Mouse (Mus musculus) CH12.LX (cell line): ENCODE results near the gene Akap2. TPM values are rescaled to one million over a fixed set of nuclear protein-coding genes. Genes with fewer than 3 reads are reported as not detected.

Experiments
- DNase-seq: peaks from one replicate; pipeline ENCODE4 v3.0.0-alpha.2; 2013; ENCODE audit errors: extremely low read depth
- H3K27ac ChIP-seq: 2 replicates; pipeline ENCODE4 v1.5.1; 2012; ENCODE audit warnings: low read depth, mild to moderate bottlenecking, control low read depth, moderate library complexity; ENCODE audit not compliant: insufficient read depth
- H3K27me3 ChIP-seq: replicated peaks from 2 replicates; pipeline ENCODE3; 2012; ENCODE audit warnings: inconsistent platforms
- H3K36me3 ChIP-seq, 2 experiments: replicated peaks in 1 of 2; 2 replicates each; pipeline versions ENCODE3 to v1.6.1; 2012; ENCODE audit warnings: inconsistent platforms in 1 of 2, low read length in 1 of 2, mild to moderate bottlenecking in 1 of 2, mixed read lengths in 1 of 2, moderate library complexity in 1 of 2; ENCODE audit not compliant: control insufficient read depth in 1 of 2, insufficient read depth in 1 of 2
- H3K4me1 ChIP-seq, 2 experiments: 2 replicates each; pipeline ENCODE4 v1.6.1; 2012; ENCODE audit warnings: inconsistent platforms in 1 of 2, moderate library complexity in 1 of 2; ENCODE audit not compliant: insufficient read depth in 2 of 2, control insufficient read depth in 1 of 2
- H3K4me2 ChIP-seq: 2 replicates; pipeline ENCODE4 v1.6.1; 2012; ENCODE audit warnings: low read depth, mild to moderate bottlenecking, control low read depth; ENCODE audit not compliant: poor library complexity, insufficient read depth, severe bottlenecking
- H3K4me3 ChIP-seq, 3 experiments: fragments of 150-350 bp in 1 of 3; sonication (generic) in 1 of 3; replicated peaks in 1 of 3; 2 replicates each; pipeline versions ENCODE3 to v1.5.1; 2011 to 2012; ENCODE audit warnings: low read depth in 2 of 3, low read length in 2 of 3, mild to moderate bottlenecking in 2 of 3, moderate library complexity in 2 of 3, control low read depth in 1 of 3, improper control_type of control experiment in 1 of 3, inconsistent platforms in 1 of 3, mixed read lengths in 1 of 3; ENCODE audit not compliant: poor library complexity in 1 of 3
- H3K79me2 ChIP-seq: replicated peaks from 2 replicates; pipeline ENCODE4 v1.6.1; 2012; ENCODE audit warnings: mild to moderate bottlenecking, moderate library complexity; ENCODE audit not compliant: control insufficient read depth, poor library complexity, insufficient read depth, severe bottlenecking; ENCODE audit errors: extremely low read depth
- H3K9ac ChIP-seq: 2 replicates; pipeline ENCODE4 v1.6.1; 2012; ENCODE audit warnings: low read depth, mild to moderate bottlenecking, control low read depth, moderate library complexity; ENCODE audit not compliant: insufficient read depth
- H3K9me3 ChIP-seq: replicated peaks from 2 replicates; pipeline ENCODE3; 2012; ENCODE audit warnings: low read length, inconsistent platforms, mixed read lengths
- BHLHE40 ChIP-seq: IDR thresholded peaks from 2 replicates; pipeline ENCODE4 v1.6.1; 2011; ENCODE audit warnings: mild to moderate bottlenecking, low read depth, low read length, improper control_type of control experiment
- CHD2 ChIP-seq: IDR thresholded peaks from 2 replicates; pipeline ENCODE4 v1.6.1; 2011; ENCODE audit warnings: low read length, improper control_type of control experiment
- CTCF ChIP-seq, 2 experiments: IDR thresholded peaks in 1 of 2; conservative IDR thresholded peaks in 1 of 2; 2 replicates each; pipeline ENCODE4 v1.5.1; 2011 to 2012; ENCODE audit warnings: low read depth in 2 of 2, low read length in 2 of 2, improper control_type of control experiment in 1 of 2, inconsistent platforms in 1 of 2, mild to moderate bottlenecking in 1 of 2, moderate library complexity in 1 of 2
- E2F4 ChIP-seq: IDR thresholded peaks from 2 replicates; pipeline ENCODE4 v1.6.1; 2011; ENCODE audit warnings: low read depth, low read length, improper control_type of control experiment; ENCODE audit not compliant: insufficient replicate concordance
- ELF1 ChIP-seq: IDR thresholded peaks from 2 replicates; pipeline ENCODE4 v1.6.1; 2014; ENCODE audit warnings: low read depth, mild to moderate bottlenecking, inconsistent platforms, low read length, improper control_type of control experiment
- ETS1 ChIP-seq: conservative IDR thresholded peaks from 2 replicates; pipeline ENCODE4 v1.6.1; 2012; ENCODE audit warnings: low read depth, mild to moderate bottlenecking, inconsistent platforms, low read length, improper control_type of control experiment, moderate library complexity
- GABPA ChIP-seq: IDR thresholded peaks from 2 replicates; pipeline ENCODE4 v1.6.1; 2012; ENCODE audit warnings: low read depth, low read length, improper control_type of control experiment, inconsistent platforms; ENCODE audit not compliant: insufficient replicate concordance
- HCFC1 ChIP-seq: IDR thresholded peaks from 2 replicates; pipeline ENCODE4 v1.6.1; 2012; ENCODE audit warnings: low read depth, mild to moderate bottlenecking, inconsistent platforms, low read length, improper control_type of control experiment
- IRF4 ChIP-seq: IDR thresholded peaks from 2 replicates; pipeline ENCODE4 v1.6.1; 2014; ENCODE audit warnings: low read depth, mild to moderate bottlenecking, inconsistent platforms, low read length, improper control_type of control experiment
- JUN ChIP-seq: IDR thresholded peaks from 2 replicates; pipeline ENCODE4 v1.6.1; 2011; ENCODE audit warnings: low read depth, mild to moderate bottlenecking, low read length, improper control_type of control experiment, moderate library complexity; ENCODE audit not compliant: insufficient read depth
- JUND ChIP-seq: conservative IDR thresholded peaks from 2 replicates; pipeline ENCODE4 v1.6.1; 2011; ENCODE audit warnings: low read depth, low read length, improper control_type of control experiment
- KAT2A ChIP-seq: IDR thresholded peaks from 2 replicates; pipeline ENCODE4 v1.6.1; 2012; ENCODE audit warnings: low read length, improper control_type of control experiment, inconsistent platforms; ENCODE audit not compliant: insufficient replicate concordance
- MAFK ChIP-seq: IDR thresholded peaks from 2 replicates; pipeline ENCODE4 v1.6.1; 2011; ENCODE audit warnings: low read length, improper control_type of control experiment; ENCODE audit not compliant: insufficient replicate concordance
- MAX ChIP-seq: IDR thresholded peaks from 2 replicates; pipeline ENCODE4 v1.6.1; 2011; ENCODE audit warnings: low read length, improper control_type of control experiment
- MAZ ChIP-seq: IDR thresholded peaks from 2 replicates; pipeline ENCODE4 v1.6.1; 2012; ENCODE audit warnings: low read depth, mild to moderate bottlenecking, inconsistent platforms, low read length, improper control_type of control experiment, moderate library complexity
- MEF2A ChIP-seq: IDR thresholded peaks from 2 replicates; pipeline ENCODE4 v1.6.1; 2014; ENCODE audit warnings: low read depth, mild to moderate bottlenecking, inconsistent platforms, low read length, improper control_type of control experiment, borderline replicate concordance
- MXI1 ChIP-seq: IDR thresholded peaks from 2 replicates; pipeline ENCODE4 v1.6.1; 2011; ENCODE audit warnings: mild to moderate bottlenecking, low read depth, low read length, improper control_type of control experiment
- NELFE ChIP-seq: IDR thresholded peaks from 2 replicates; pipeline ENCODE4 v1.6.1; 2011; ENCODE audit warnings: low read depth, low read length, improper control_type of control experiment
- NRF1 ChIP-seq: IDR thresholded peaks from 2 replicates; pipeline ENCODE4 v1.6.1; 2014; ENCODE audit warnings: low read depth, mild to moderate bottlenecking, inconsistent platforms, low read length, improper control_type of control experiment, moderate library complexity
- PAX5 ChIP-seq: IDR thresholded peaks from 2 replicates; pipeline ENCODE4 v1.6.1; 2012; ENCODE audit warnings: low read length, inconsistent platforms, mixed read lengths
- POLR2A ChIP-seq: IDR thresholded peaks from 2 replicates; pipeline ENCODE4 v1.6.1; 2011; ENCODE audit warnings: low read depth, mild to moderate bottlenecking, improper control_type of control experiment, low read length
- RAD21 ChIP-seq: IDR thresholded peaks from 2 replicates; pipeline ENCODE4 v1.6.1; 2011; ENCODE audit warnings: low read depth, mild to moderate bottlenecking, low read length, improper control_type of control experiment, moderate library complexity
- RCOR1 ChIP-seq: conservative IDR thresholded peaks from 2 replicates; pipeline ENCODE4 v1.6.1; 2012; ENCODE audit warnings: low read depth, mild to moderate bottlenecking, inconsistent platforms, low read length, improper control_type of control experiment
- SIN3A ChIP-seq: IDR thresholded peaks from 2 replicates; pipeline ENCODE4 v1.6.1; 2012; ENCODE audit warnings: low read length, improper control_type of control experiment, inconsistent platforms
- SMC3 ChIP-seq: IDR thresholded peaks from 2 replicates; pipeline ENCODE4 v1.6.1; 2011; ENCODE audit warnings: low read depth, low read length, improper control_type of control experiment
- TBP ChIP-seq: conservative IDR thresholded peaks from 2 replicates; pipeline ENCODE4 v1.6.1; 2011; ENCODE audit warnings: low read depth, low read length, improper control_type of control experiment
- UBTF ChIP-seq: IDR thresholded peaks from 2 replicates; pipeline ENCODE4 v1.6.1; 2012; ENCODE audit warnings: low read depth, mild to moderate bottlenecking, inconsistent platforms, low read length, improper control_type of control experiment, moderate library complexity
- USF1 ChIP-seq: IDR thresholded peaks from 2 replicates; pipeline ENCODE4 v1.6.1; 2014; ENCODE audit warnings: low read depth, mild to moderate bottlenecking, inconsistent platforms, low read length, improper control_type of control experiment
- USF2 ChIP-seq: conservative IDR thresholded peaks from 2 replicates; pipeline ENCODE4 v1.6.1; 2011; ENCODE audit warnings: low read depth, low read length, improper control_type of control experiment
- dilution Hi-C: fragments of 300-500 bp; cut with MboI; formaldehyde crosslinking; loops from 2 replicates; pipeline ENCODE4 v1.14.3; 2020; ENCODE audit warnings: low sequenced_read_pairs; ENCODE audit not compliant: extremely low pct_unique_long_range_greater_than_20kb, extremely low pct_ligation_motif_present
- in situ Hi-C: fragments of 300-500 bp; cut with MboI; formaldehyde crosslinking; loops from 3 replicates; pipeline ENCODE4 v1.14.3; 2019; ENCODE audit warnings: low sequenced_read_pairs, low pct_ligation_motif_present, low pct_unique_long_range_greater_than_20kb, mixed read lengths
- polyA plus RNA-seq: library from polyadenylated mRNA; unstranded; fragments of >175 nt; gene quantifications from 2 replicates; pipeline ENCODE4 v1.2.1, GENCODE M21; 2012; ENCODE audit warnings: low read depth; ENCODE audit not compliant: insufficient read length
- total RNA-seq, 2 experiments: library from RNA; depleted of rRNA; stranded (reverse); fragments of 300-350 nt in 1 of 2; fragments of >200 nt in 1 of 2; gene quantifications; 2 replicates each; pipeline ENCODE4 v1.2.3; 2012 to 2014

Akap2 gene
- total and polyA plus RNA-seq, 3 experiments, result 0.25 TPM; not detected in 2

GRCm38 (mm10) chr4:57846991-57847422, 129.6 kb downstream of the Akap2 start:
- peaks cover 0 to 14% of the 10 kb centered on the region in 2 experiments; a peak in 2 of 4 replicates for H3K4me1 ChIP-seq
- H3K4me2 ChIP-seq, result no peak overlapping the region
- dilution Hi-C loops, result no loop called here
- no peak overlapping the region for H3K9ac ChIP-seq
- no peaks in the 10 kb centered on the region for H3K27me3 ChIP-seq
- TF ChIP-seq POLR2A, result no peak
- no peak for TF ChIP-seq MEF2A
- no peak for TF ChIP-seq RCOR1
- TF ChIP-seq SMC3, result no peak
- TF ChIP-seq ELF1, result no peak
- TF ChIP-seq NRF1, result no peak
- TF ChIP-seq MAZ, result no peak
- TF ChIP-seq CTCF (conservative IDR thresholded peaks at IDR 0.05 in 1 of 2, IDR thresholded peaks at IDR 0.05 in 1 of 2; ENCODE audit: low read depth in 2 of 2, low read length in 2 of 2), result no peak
- no peak for TF ChIP-seq TBP
- no peak for TF ChIP-seq JUND
- no peak for TF ChIP-seq MAX
- TF ChIP-seq UBTF, result no peak
- TF ChIP-seq E2F4, result no peak
- TF ChIP-seq ETS1, result no peak
- no peak overlapping the region for H3K27ac ChIP-seq
- no peaks in the 10 kb centered on the region for H3K36me3 ChIP-seq
- H3K9me3 ChIP-seq, result no peaks in the 10 kb centered on the region
- no peaks in the 10 kb centered on the region for H3K79me2 ChIP-seq
- no peak for DNase-seq
- no peak overlapping the region for H3K4me3 ChIP-seq
- in situ Hi-C loops, result no loop called here

GRCm38 (mm10) chr4:57847676-57848075, 130.2 kb downstream of the Akap2 start:
- no peaks in the 10 kb centered on the region for H3K36me3 ChIP-seq
- H3K9me3 ChIP-seq, result no peaks in the 10 kb centered on the region
- H3K27ac ChIP-seq, result no peak overlapping the region
- dilution Hi-C loops, result no loop called here
- no peaks in the 10 kb centered on the region for H3K27me3 ChIP-seq
- no peak overlapping the region for H3K4me2 ChIP-seq
- no peak overlapping the region for H3K9ac ChIP-seq
- no peak for DNase-seq
- in situ Hi-C loops, result no loop called here
- H3K4me1 ChIP-seq, result peaks cover 0 to 14% of the 10 kb centered on the region in 2 experiments; a peak in 2 of 4 replicates
- no peaks in the 10 kb centered on the region for H3K79me2 ChIP-seq
- no peak for TF ChIP-seq NRF1
- TF ChIP-seq PAX5, result no peak
- TF ChIP-seq NELFE, result no peak
- no peak for TF ChIP-seq GABPA
- no peak for TF ChIP-seq HCFC1
- no peak for TF ChIP-seq ETS1
- no peak for TF ChIP-seq CHD2
- no peak for TF ChIP-seq MXI1
- no peak for TF ChIP-seq MAFK
- no peak for TF ChIP-seq BHLHE40
- TF ChIP-seq KAT2A, result no peak
- TF ChIP-seq USF1, result no peak
- no peak for TF ChIP-seq RAD21
- TF ChIP-seq USF2, result no peak
- no peak for TF ChIP-seq IRF4
- TF ChIP-seq RCOR1, result no peak
- TF ChIP-seq JUN, result no peak
- no peak for TF ChIP-seq SIN3A
- no peak for TF ChIP-seq POLR2A
- H3K4me3 ChIP-seq, result no peak overlapping the region
